8 mouse cellular contexts compared by ENCODE assay signal in the genomic region with DNA sequence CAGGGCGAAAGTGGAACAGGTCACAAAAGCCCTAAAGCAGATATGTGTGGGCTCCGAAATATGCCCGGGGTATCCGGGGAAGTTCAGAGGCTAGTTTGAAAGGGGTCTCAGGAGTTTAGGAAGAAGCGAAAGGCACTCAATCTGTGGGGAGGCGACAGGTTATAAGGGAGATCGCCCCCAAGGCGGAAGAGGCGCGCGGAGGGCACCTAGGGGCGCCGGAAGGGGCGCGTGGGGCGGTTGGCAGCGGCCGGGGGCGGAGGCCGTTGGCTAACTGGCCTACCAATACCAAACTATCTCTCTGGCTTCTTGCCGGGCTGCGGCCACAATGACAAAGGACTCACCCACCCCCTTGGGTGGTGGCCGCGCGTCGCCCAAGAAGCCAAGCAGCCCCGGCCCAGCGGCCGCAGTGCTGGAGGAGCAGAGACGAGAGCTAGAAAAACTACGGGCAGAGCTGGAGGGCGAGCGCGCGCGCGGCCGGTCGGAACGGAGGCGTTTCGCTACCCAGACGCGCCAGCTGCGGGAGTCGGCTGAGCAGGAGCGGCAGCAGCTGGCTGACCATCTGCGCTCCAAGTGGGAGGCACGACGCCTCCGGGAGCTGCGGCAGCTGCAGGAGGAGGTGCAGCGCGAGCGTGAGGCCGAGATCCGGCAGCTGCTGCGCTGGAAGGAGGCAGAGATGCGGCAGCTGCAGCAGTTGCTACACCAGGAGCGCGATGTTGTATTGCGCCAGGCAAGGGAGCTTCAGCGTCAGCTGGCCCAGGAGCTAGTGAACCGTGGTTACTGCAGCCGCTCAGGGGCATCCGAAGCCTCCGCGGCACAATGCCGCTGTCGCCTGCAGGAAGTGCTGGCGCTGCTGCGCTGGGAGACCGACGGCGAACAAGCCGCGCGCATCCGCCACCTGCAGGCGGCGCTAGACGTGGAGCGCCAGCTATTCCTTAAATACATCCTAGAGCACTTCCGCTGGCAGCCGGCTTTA. TPM values are rescaled to one million over a fixed set of nuclear protein-coding genes. Genes with fewer than 3 reads are reported as not detected.
DNase-seq lines count a peak whose midpoint lies in the region; ATAC-seq lines count a peak whose summit lies in the region.

A gene (plus strand): TSS at position 215 of the 973 bp plus-strand sequence.

- DNase-seq in adrenal gland, adult 18-20 months (ENCODE audit: low spot score in 2 of 2), result peak; percentile 82 to 86
- DNase-seq in embryo, embryonic 11.5 days (ENCODE audit: low read depth, low spot score), result peak; percentile 88
- DNase-seq in gastrocnemius, postnatal 36 days, result peak; percentile 72 to 76
- DNase-seq in left cerebral cortex, postnatal 25 days (ENCODE audit: low spot score in 2 of 2), result peak; percentile 85 to 88
- peak; percentile 95 for DNase-seq in mesoderm, embryonic 11.5 days (ENCODE audit: low read depth, low spot score)
- peak; percentile 77 to 79 for DNase-seq in right cerebral cortex, postnatal 36 days (ENCODE audit: low spot score in 2 of 2)
- DNase-seq in urinary bladder, postnatal 4 days (ENCODE audit: low spot score in 2 of 2), result peak; percentile 77 to 85

- H3K9me3 ChIP-seq in intestine, embryonic 15.5 days, result no peaks in the 10 kb centered on the region

- peaks cover 16% of the 10 kb centered on the region for H3K4me1 ChIP-seq in intestine, embryonic 15.5 days (replicated peaks)

- peak within 1 kb of the TSS; percentile 97 for H3K4me2 ChIP-seq in intestine, embryonic 15.5 days (replicated peaks)

- H3K36me3 ChIP-seq in intestine, embryonic 15.5 days, result no peaks in the 10 kb centered on the region

- H3K27ac ChIP-seq in intestine, embryonic 15.5 days, result peak within 1 kb of the TSS; percentile 51; the same call in 1 of the 2 replicates

- peak; percentile 80 for ATAC-seq in intestine, embryonic 15.5 days

- 0 out of 2 replicates have a peak, but pooled peaks cover 3% of the 10 kb centered on the region for H3K27me3 ChIP-seq in intestine, embryonic 15.5 days (replicated peaks)

- WGBS in intestine, embryonic 15.5 days, result 1% methylated on average over 85 of the region's 85 CpGs

- peak within 1 kb of the TSS; percentile 52 for H3K9ac ChIP-seq in intestine, embryonic 15.5 days

- H3K4me3 ChIP-seq in intestine, embryonic 15.5 days (replicated peaks), result peak within 1 kb of the TSS; percentile 57

- intact Hi-C loops in gastrocnemius, postnatal 36 days (cut with DNase I), result loop anchor here (5.0 kb wide), 2 partner anchors 61 to 76 kb away; a partner anchor contains a TSS
- intact Hi-C loops in left cerebral cortex, postnatal 25 days (cut with DNase I), result loop anchor here (1.0 to 5.0 kb wide), 2 partner anchors 68 to 76 kb away; a partner anchor contains a TSS

RNA-seq across cellular contexts. Expression of the gene that starts here (rescaled TPM):
- total RNA-seq in adrenal gland, adult 18-20 months (2021), result under 1 TPM in 1 of 2 experiments, not detected in 1; 0.06 TPM
- total RNA-seq in gastrocnemius, postnatal 36 days (2021), result not detected
- 0.57 and 0.67 TPM in 2 replicates for polyA plus RNA-seq in intestine, embryonic 15.5 days (2015; fragmentation: Nextera tagmentation; extraction: Ambion mirVana)
- 1 to 10 TPM; 1.1 to 2.3 TPM for total RNA-seq in left cerebral cortex, postnatal 25 days (2021)

Comparison
In these comparisons a context has a peak if more than half of its experiments do, and no peak if none do; other contexts are left out.
1. Peak in every context shown above with its lines: DNase-seq, ATAC-seq, H3K4me3 ChIP-seq and H3K27ac ChIP-seq.
2. Peak in DNase-seq in adrenal gland, adult 18-20 months; RNA of the gene not detected or under 1 TPM.
3. Peak in DNase-seq in gastrocnemius, postnatal 36 days; RNA of the gene not detected or under 1 TPM.
4. Peak in ATAC-seq, H3K4me3 ChIP-seq, H3K27ac ChIP-seq, H3K9ac ChIP-seq and H3K4me2 ChIP-seq in intestine, embryonic 15.5 days; RNA of the gene not detected or under 1 TPM.